Mouse (Mus musculus) adrenal gland, adult 8-10 months (tissue): ENCODE data around the gene Zbtb18. TPM values are rescaled to one million over a fixed set of nuclear protein-coding genes. Genes with fewer than 3 reads are reported as not detected.

Experiments used
- DNase-seq: peaks from one replicate; pipeline ENCODE4 v3.0.0; 2022
- total RNA-seq, 4 experiments: library from RNA; stranded (reverse); gene quantifications; 2 replicates each; pipeline ENCODE4 v1.2.4; 2022

Zbtb18 gene
- total RNA-seq, 4 experiments from 2014 or later: 16.0 to 25.7 (median 20.7) TPM

GRCm38 (mm10) chr1:177484280-177484679 lies 42.1 kb downstream of the Zbtb18 start:
- DNase-seq: no peak

GRCm38 (mm10) chr1:177484680-177485079 lies 42.5 kb downstream of the Zbtb18 start:
- DNase-seq: no peak

GRCm38 (mm10) chr1:177489844-177490243 lies 47.7 kb downstream of the Zbtb18 start:
- DNase-seq: no peak

GRCm38 (mm10) chr1:177490808-177491207 lies 48.7 kb downstream of the Zbtb18 start:
- no peak for DNase-seq

- no peak for DNase-seq
Measured at GRCm38 (mm10) chr1:177491280-177491679, 49.1 kb downstream of the Zbtb18 start.

DNA sequence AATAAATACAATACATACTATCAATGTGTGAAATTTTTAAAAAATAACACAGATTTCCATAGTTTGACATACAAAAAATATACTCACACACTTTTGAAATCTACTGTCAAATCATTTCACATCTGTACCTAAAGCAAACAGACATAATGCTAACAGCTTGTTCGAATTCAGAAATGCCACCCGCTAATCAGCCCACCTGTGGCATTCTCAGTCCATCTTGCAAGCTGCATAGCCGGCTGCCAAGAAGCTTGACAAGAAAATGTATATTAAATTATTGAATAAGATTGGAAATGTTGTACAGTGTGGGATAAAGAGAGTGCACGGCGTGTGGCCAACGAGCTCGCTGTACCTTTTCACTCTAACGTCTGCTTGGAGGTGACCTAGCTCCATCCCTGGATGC lies 52.2 kb downstream of the Zbtb18 start:
- DNase-seq: no peak

DNA sequence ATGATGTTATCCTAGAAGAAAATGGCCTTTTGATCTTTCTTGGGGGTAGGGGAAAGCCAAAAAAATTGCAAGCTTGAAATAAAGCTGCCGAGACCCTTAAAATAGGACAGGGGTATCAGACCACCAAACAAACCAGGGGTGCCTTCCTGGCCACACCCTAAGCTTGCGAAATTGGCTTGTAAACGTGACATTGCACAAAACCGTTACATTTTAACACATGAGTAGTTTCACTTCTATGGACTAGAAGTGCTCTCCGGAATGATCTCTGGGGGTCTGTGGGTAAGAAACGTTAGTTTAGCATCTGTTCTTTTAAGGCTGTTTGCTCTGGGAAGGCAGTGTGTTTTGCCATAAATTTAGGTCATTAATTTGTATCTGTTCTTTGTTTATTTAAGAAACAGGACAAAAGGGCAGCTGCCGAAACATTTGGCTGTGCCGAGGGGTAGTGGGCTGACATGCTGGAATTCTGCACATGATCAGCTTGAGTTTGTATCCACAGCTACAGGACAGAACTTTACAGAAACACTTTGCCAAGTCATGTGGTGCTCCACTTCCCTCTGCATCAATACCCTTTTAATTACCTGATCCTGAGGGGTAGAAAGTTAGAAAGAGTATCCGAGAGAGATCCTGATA lies 52.9 kb downstream of the Zbtb18 start:
- no peak for DNase-seq

Other genes starting within 250 kb of the Zbtb18 start
- 10 to 100 TPM; 31.2 to 43.1 (median 36.3) TPM for gene Akt3, start 184.1 kb upstream of the Zbtb18 start, total RNA-seq